Mouse (Mus musculus) gonadal fat pad, adult 2 months (tissue): Measurements from ENCODE around the gene Aff2. TPM values are rescaled to one million over a fixed set of nuclear protein-coding genes. Genes with fewer than 3 reads are reported as not detected.

Experiments used
- DNase-seq: peaks from one replicate; pipeline ENCODE4 v3.0.0-alpha.2; 2012; ENCODE audit warnings: low read depth
- polyA plus RNA-seq: library from polyadenylated mRNA; depleted of rRNA; stranded (reverse); fragments of >200 nt; gene quantifications from 2 replicates; pipeline ENCODE4 v1.2.3, GENCODE M21; 2012

Gene Aff2
- polyA plus RNA-seq, 1 experiment: 1.4 TPM

- no peak for DNase-seq
Observed at GRCm38 (mm10) chrX:69744962-69745597, 385.0 kb downstream of the Aff2 start.

DNA sequence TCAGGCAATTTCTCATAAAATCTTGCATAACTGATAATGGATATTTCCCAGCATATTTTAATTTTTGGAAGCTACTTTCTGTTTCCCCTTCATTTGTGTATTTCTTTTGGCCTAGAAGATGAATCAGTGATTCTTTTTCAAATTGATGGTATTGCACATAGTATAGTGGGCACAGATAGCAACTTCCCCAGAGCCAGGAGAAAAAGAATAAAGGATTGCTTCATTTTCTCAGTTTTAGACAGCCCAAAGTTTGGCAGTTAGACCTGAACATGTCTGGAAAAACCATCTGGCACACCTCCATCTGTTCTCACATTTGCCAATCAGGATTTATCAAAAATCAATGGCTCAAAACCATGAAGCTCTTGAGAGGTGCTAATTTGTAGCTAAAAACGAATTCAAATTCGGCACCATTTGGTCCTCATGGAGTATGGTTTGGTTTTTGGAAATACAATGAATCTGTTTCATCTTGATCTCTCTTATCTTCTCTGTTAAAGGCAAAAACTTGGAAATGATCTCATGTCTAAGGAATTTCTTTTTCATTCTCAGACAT lies 441.9 kb downstream of the Aff2 start:
- no peak for DNase-seq

DNA sequence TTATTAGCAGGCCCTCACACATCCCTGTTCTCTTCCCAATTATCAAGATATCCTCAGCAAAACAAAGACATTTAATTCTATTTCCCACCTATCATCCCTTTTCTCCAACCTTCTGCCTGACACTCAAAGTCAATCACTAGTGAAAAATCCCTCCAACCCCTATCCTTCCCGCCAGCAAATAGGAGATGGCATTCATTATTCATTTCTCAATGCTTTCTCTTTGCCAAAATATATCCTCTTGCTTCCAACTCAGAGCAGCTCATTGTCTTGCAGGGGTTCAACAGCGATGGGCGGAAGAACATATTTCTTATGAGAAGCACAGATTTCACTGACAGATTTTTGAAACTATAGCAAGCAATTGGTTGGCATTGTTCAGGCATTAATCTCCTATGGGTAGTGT lies 442.4 kb downstream of the Aff2 start:
- no peak for DNase-seq

GRCm38 (mm10) chrX:69811798-69812197 lies 451.7 kb downstream of the Aff2 start:
- no peak for DNase-seq

GRCm38 (mm10) chrX:69815054-69815453 lies 455.0 kb downstream of the Aff2 start:
- no peak for DNase-seq

GRCm38 (mm10) chrX:69817679-69818078 lies 457.6 kb downstream of the Aff2 start:
- no peak for DNase-seq

- DNase-seq: no peak
Observed at GRCm38 (mm10) chrX:69818188-69818587, 458.1 kb downstream of the Aff2 start.

- no peak for DNase-seq
Observed at GRCm38 (mm10) chrX:69867601-69868000, 507.5 kb downstream of the Aff2 start.

- no peak for DNase-seq
Observed at GRCm38 (mm10) chrX:69891713-69892112, 531.6 kb downstream of the Aff2 start.
